In the genomic region with DNA sequence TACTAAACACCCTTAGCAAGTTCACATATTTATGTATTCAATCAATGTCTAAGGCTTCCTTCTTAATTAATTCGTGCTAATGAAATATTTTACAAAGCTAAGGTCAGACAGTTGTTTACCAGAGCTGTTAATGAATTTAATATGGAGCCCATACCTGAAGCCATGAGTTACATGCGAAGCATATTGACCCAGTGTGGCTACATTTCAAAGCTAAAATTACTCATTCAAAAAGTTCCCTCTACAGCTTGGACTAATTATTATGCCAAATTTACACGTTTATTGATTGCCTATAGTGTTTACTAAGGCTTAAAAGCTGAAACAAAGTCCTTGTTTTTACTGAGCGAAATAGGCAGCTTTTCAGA, we compare ENCODE assay signal across 8 mouse cellular contexts. TPM values are rescaled to one million over a fixed set of nuclear protein-coding genes. Genes with fewer than 3 reads are reported as not detected.
A peak's percentile ranks its signal among the peaks of the same experiment; 100 is the strongest.
DNase-seq lines count a peak whose midpoint lies in the region; ATAC-seq and TF ChIP-seq lines count a peak whose summit lies in the region.

No protein-coding gene starts in this region.

- no peak for TF ChIP-seq CTCF in liver, adult 2 months (IDR thresholded peaks at IDR 0.05; ENCODE audit: low read depth, low read length)

- 10% methylated on average over 4 of the region's 4 CpGs for WGBS in liver, adult 2 months
- WGBS in forebrain, embryonic 11.5 days, result 47% methylated on average over 4 of the region's 4 CpGs
- 43% methylated on average over 4 of the region's 4 CpGs for WGBS in limb, embryonic 11.5 days
- WGBS in neural tube, embryonic 15.5 days, result 42% methylated on average over 4 of the region's 4 CpGs

- H3K27ac ChIP-seq in liver, adult 2 months (replicated peaks; ENCODE audit: insufficient read depth, low read depth, low read length), result no peak overlapping the region
- H3K27ac ChIP-seq in forebrain, embryonic 11.5 days (ENCODE audit: low read depth, low read length), result no peak overlapping the region
- H3K27ac ChIP-seq in limb, embryonic 11.5 days (replicated peaks; ENCODE audit: low read depth, low read length), result no peak overlapping the region
- H3K27ac ChIP-seq in neural tube, embryonic 15.5 days (replicated peaks), result peak overlapping the region; percentile 51; the same call in 1 of the 2 replicates

- peaks cover 14% of the 10 kb centered on the region; the same call in 1 of the 2 replicates for H3K4me1 ChIP-seq in liver, adult 2 months (ENCODE audit: control insufficient read depth, insufficient read depth, low read length)
- H3K4me1 ChIP-seq in forebrain, embryonic 11.5 days (replicated peaks; ENCODE audit: control insufficient read depth, insufficient read depth, low read length), result peaks cover 4% of the 10 kb centered on the region; the same call in 1 of the 2 replicates
- H3K4me1 ChIP-seq in limb, embryonic 11.5 days (ENCODE audit: control insufficient read depth, insufficient read depth, low read length), result peaks cover 12% of the 10 kb centered on the region
- H3K4me1 ChIP-seq in neural tube, embryonic 15.5 days, result peaks cover 19% of the 10 kb centered on the region

- H3K4me3 ChIP-seq in liver, adult 2 months (ENCODE audit: insufficient read depth, low read depth, low read length), result peak overlapping the region; percentile 15; the same call in 1 of the 2 replicates
- peak overlapping the region; percentile 93; the same call in 1 of the 2 replicates for H3K4me3 ChIP-seq in forebrain, embryonic 11.5 days (ENCODE audit: low read depth, low read length)
- H3K4me3 ChIP-seq in limb, embryonic 11.5 days (ENCODE audit: low read depth, low read length), result peak overlapping the region; percentile 98; the same call in 1 of the 2 replicates
- H3K4me3 ChIP-seq in neural tube, embryonic 15.5 days (replicated peaks), result peak overlapping the region; percentile 76

- no peaks in the 10 kb centered on the region for H3K27me3 ChIP-seq in liver, adult 2 months (ENCODE audit: control insufficient read depth, insufficient read depth, low read length)
- H3K27me3 ChIP-seq in forebrain, embryonic 11.5 days (ENCODE audit: control insufficient read depth, insufficient read depth, low read length), result no peaks in the 10 kb centered on the region
- H3K27me3 ChIP-seq in limb, embryonic 11.5 days (ENCODE audit: control insufficient read depth, insufficient read depth, low read length), result no peaks in the 10 kb centered on the region
- no peaks in the 10 kb centered on the region for H3K27me3 ChIP-seq in neural tube, embryonic 15.5 days (replicated peaks)

- H3K79me2 ChIP-seq in liver, adult 2 months (ENCODE audit: control insufficient read depth, insufficient read depth, low read length), result peaks cover 8% of the 10 kb centered on the region; the same call in 1 of the 2 replicates

- no peak for DNase-seq in liver, adult 2 months (ENCODE audit: extremely low read depth, low read depth, low spot score)
- DNase-seq in liver, result no peak
- DNase-seq in forebrain, embryonic 11.5 days (ENCODE audit: low spot score), result no peak
- no peak for DNase-seq in limb, embryonic 11.5 days (ENCODE audit: low spot score)
- no peak for DNase-seq in c-Kit-positive CD71-positive TER-119-positive erythroid progenitor cells, embryonic 14.5 days (ENCODE audit: low spot score)
- DNase-seq in lung, postnatal 10 days, result no peak
- no peak for DNase-seq in spleen, postnatal 36 days (ENCODE audit: low spot score in 2 of 2)

- H3K9me3 ChIP-seq in forebrain, embryonic 11.5 days (ENCODE audit: control insufficient read depth, low read length), result no peaks in the 10 kb centered on the region
- no peaks in the 10 kb centered on the region for H3K9me3 ChIP-seq in limb, embryonic 11.5 days (ENCODE audit: control insufficient read depth, low read length)
- no peaks in the 10 kb centered on the region for H3K9me3 ChIP-seq in neural tube, embryonic 15.5 days (replicated peaks)

- TF ChIP-seq POLR2A in liver, adult 2 months (IDR thresholded peaks at IDR 0.05; ENCODE audit: extremely low read depth, insufficient read depth, low read length), result no peak

- H3K9ac ChIP-seq in liver, adult 2 months (ENCODE audit: low read depth, low read length), result no peak overlapping the region
- H3K9ac ChIP-seq in forebrain, embryonic 11.5 days (ENCODE audit: low read length), result no peak overlapping the region
- no peak overlapping the region for H3K9ac ChIP-seq in limb, embryonic 11.5 days (ENCODE audit: low read length)
- H3K9ac ChIP-seq in neural tube, embryonic 15.5 days (replicated peaks), result peak overlapping the region; percentile 40; the same call in 1 of the 2 replicates

- ATAC-seq in forebrain, embryonic 11.5 days (replicated peaks; ENCODE audit: low FRiP score), result 0 out of 2 replicates have a peak, but pooled peaks have one; percentile 37
- ATAC-seq in limb, embryonic 11.5 days (ENCODE audit: insufficient number of reproducible peaks, low FRiP score, low TSS enrichment, low read depth), result peak; percentile 53
- peak; percentile 30 for ATAC-seq in neural tube, embryonic 15.5 days (ENCODE audit: low FRiP score)

- peaks cover 13% of the 10 kb centered on the region for H3K36me3 ChIP-seq in liver, adult 2 months (ENCODE audit: control insufficient read depth, insufficient read depth, low read length)
- H3K36me3 ChIP-seq in forebrain, embryonic 11.5 days (ENCODE audit: control insufficient read depth, insufficient read depth, low read length), result no peaks in the 10 kb centered on the region; the same call in 1 of the 2 replicates
- no peaks in the 10 kb centered on the region for H3K36me3 ChIP-seq in limb, embryonic 11.5 days (ENCODE audit: control insufficient read depth, insufficient read depth, low read length)
- peaks cover 7% of the 10 kb centered on the region for H3K36me3 ChIP-seq in neural tube, embryonic 15.5 days

- H3K4me2 ChIP-seq in forebrain, embryonic 11.5 days (ENCODE audit: low read depth, low read length, severe bottlenecking), result peak overlapping the region; percentile 45; the same call in 1 of the 2 replicates
- H3K4me2 ChIP-seq in limb, embryonic 11.5 days (ENCODE audit: low read depth, severe bottlenecking), result peak overlapping the region; percentile 30; the same call in 1 of the 2 replicates
- peak overlapping the region; percentile 60 for H3K4me2 ChIP-seq in neural tube, embryonic 15.5 days

RNA-seq across cellular contexts. Expression of a gene that starts 0.4 kb away (rescaled TPM):
- 78.1 and 92.2 TPM in 2 replicates for total RNA-seq in liver, adult 2 months (2014; rRNA removed)
- polyA plus RNA-seq in liver, adult 2 months (2012; rRNA removed), result 17.1 and 21.3 TPM in 2 replicates
- polyA plus RNA-seq in forebrain, embryonic 11.5 days (2014; fragmentation: Nextera tagmentation; extraction: Ambion mirVana), result 131 and 142 TPM in 2 replicates
- polyA plus RNA-seq in limb, embryonic 11.5 days (2014; fragmentation: Nextera tagmentation; extraction: Ambion mirVana), result 122 and 132 TPM in 2 replicates
- 86.5 and 93.3 TPM in 2 replicates for polyA plus RNA-seq in neural tube, embryonic 15.5 days (2015; fragmentation: Nextera tagmentation; extraction: Ambion mirVana)

Comparison
In these comparisons a context has a peak if more than half of its experiments do, and no peak if none do; other contexts are left out.
1. H3K4me3 ChIP-seq: peak in every context shown above with its lines; median percentile 98 in limb, embryonic 11.5 days; 93 in forebrain, embryonic 11.5 days; 76 in neural tube, embryonic 15.5 days; 15 in liver, adult 2 months.